In genomic region chr4:144957721-144958120, GRCm38 (mm10) we compare ENCODE assay signal across 12 mouse cellular contexts.
DNase-seq lines count a peak whose midpoint lies in the region; ATAC-seq lines count a peak whose summit lies in the region.
"Had no signal": no experiment of that assay in that cellular context is flagged by ENCODE, and none has a peak within 500 bp of the region (broad histone marks: within the 10 kb centered on the region; RNA-seq: fewer than 3 reads in every experiment).

No protein-coding gene starts in this region.

- DNase-seq in liver, embryonic 11.5 days (ENCODE audit: low spot score) = no peak
- peak; percentile 72 for DNase-seq in adrenal gland, adult 8-10 months
- peak; percentile 53 to 59 for DNase-seq in adrenal gland, postnatal 36 days
- no peak for DNase-seq in liver, embryonic 13.5 days
- DNase-seq: cerebellum, adult 9-11 months had no signal

- no peak for ATAC-seq in liver, embryonic 12.5 days
- ATAC-seq in liver, embryonic 11.5 days (replicated peaks; ENCODE audit: low FRiP score) = no peak
- ATAC-seq in liver, embryonic 13.5 days (ENCODE audit: low read depth) = no peak
- no peak for ATAC-seq in forebrain, embryonic 15.5 days (replicated peaks)
- ATAC-seq in midbrain, embryonic 13.5 days = no peak
- ATAC-seq: CD4-positive, CD25-positive, alpha-beta regulatory T cell, adult 4 months had no signal

- WGBS in liver, embryonic 12.5 days (ENCODE audit: insufficient replicate concordance) = 63% methylated on average over 2 of the region's 2 CpGs
- WGBS in liver, embryonic 11.5 days = 78% methylated on average over 2 of the region's 2 CpGs
- 72% methylated on average over 2 of the region's 2 CpGs for WGBS in liver, embryonic 13.5 days (ENCODE audit: insufficient replicate concordance)
- WGBS in forebrain, embryonic 15.5 days = 72% methylated on average over 2 of the region's 2 CpGs
- WGBS in midbrain, embryonic 13.5 days = 87% methylated on average over 2 of the region's 2 CpGs

- H3K4me1 ChIP-seq in liver, embryonic 12.5 days = peaks cover 15% of the 10 kb centered on the region; the same call in 1 of the 2 replicates
- no peaks in the 10 kb centered on the region for H3K4me1 ChIP-seq in liver, embryonic 11.5 days (replicated peaks; ENCODE audit: control insufficient read depth, insufficient read depth, low read length)
- peaks cover 13% of the 10 kb centered on the region for H3K4me1 ChIP-seq in liver, embryonic 13.5 days (replicated peaks)
- H3K4me1 ChIP-seq in forebrain, embryonic 15.5 days = no peaks in the 10 kb centered on the region
- no peaks in the 10 kb centered on the region for H3K4me1 ChIP-seq in midbrain, embryonic 13.5 days (replicated peaks)
- H3K4me1 ChIP-seq: midbrain, embryonic 12.5 days had no signal

- no peaks in the 10 kb centered on the region; the same call in 1 of the 2 replicates for H3K27me3 ChIP-seq in liver, embryonic 12.5 days (replicated peaks)
- no peaks in the 10 kb centered on the region for H3K27me3 ChIP-seq in liver, embryonic 11.5 days (replicated peaks; ENCODE audit: control insufficient read depth, insufficient read depth, low read length)
- no peaks in the 10 kb centered on the region for H3K27me3 ChIP-seq in liver, embryonic 13.5 days
- no peaks in the 10 kb centered on the region for H3K27me3 ChIP-seq in forebrain, embryonic 15.5 days
- no peaks in the 10 kb centered on the region for H3K27me3 ChIP-seq in midbrain, embryonic 13.5 days
- H3K27me3 ChIP-seq: heart, embryonic 15.5 days; midbrain, embryonic 12.5 days had no signal

- H3K36me3 ChIP-seq in liver, embryonic 12.5 days = no peaks in the 10 kb centered on the region
- H3K36me3 ChIP-seq in liver, embryonic 11.5 days (ENCODE audit: control insufficient read depth, insufficient read depth, low read length) = no peaks in the 10 kb centered on the region
- H3K36me3 ChIP-seq in liver, embryonic 13.5 days = no peaks in the 10 kb centered on the region
- no peaks in the 10 kb centered on the region for H3K36me3 ChIP-seq in forebrain, embryonic 15.5 days
- no peaks in the 10 kb centered on the region for H3K36me3 ChIP-seq in midbrain, embryonic 13.5 days
- H3K36me3 ChIP-seq: heart, embryonic 15.5 days; midbrain, embryonic 12.5 days had no signal

- H3K4me3 ChIP-seq in liver, embryonic 12.5 days = no peak overlapping the region
- H3K4me3 ChIP-seq in liver, embryonic 11.5 days (ENCODE audit: low read depth, low read length) = no peak overlapping the region
- no peak overlapping the region for H3K4me3 ChIP-seq in liver, embryonic 13.5 days (replicated peaks)
- no peak overlapping the region for H3K4me3 ChIP-seq in forebrain, embryonic 15.5 days
- H3K4me3 ChIP-seq in midbrain, embryonic 13.5 days (replicated peaks) = no peak overlapping the region
- H3K4me3 ChIP-seq: erythroblast, embryonic 14.5 days; heart, embryonic 15.5 days; midbrain, embryonic 12.5 days had no signal

- peak overlapping the region; percentile 43; the same call in 1 of the 2 replicates for H3K27ac ChIP-seq in liver, embryonic 12.5 days
- no peak overlapping the region for H3K27ac ChIP-seq in liver, embryonic 11.5 days (ENCODE audit: low read depth, low read length)
- peak overlapping the region; percentile 61 for H3K27ac ChIP-seq in liver, embryonic 13.5 days
- H3K27ac ChIP-seq in forebrain, embryonic 15.5 days (replicated peaks) = no peak overlapping the region
- H3K27ac ChIP-seq in midbrain, embryonic 13.5 days = no peak overlapping the region
- H3K27ac ChIP-seq: heart, embryonic 15.5 days; midbrain, embryonic 12.5 days had no signal

- no peak overlapping the region for H3K4me2 ChIP-seq in liver, embryonic 12.5 days
- H3K4me2 ChIP-seq in liver, embryonic 11.5 days = no peak overlapping the region
- H3K4me2 ChIP-seq in liver, embryonic 13.5 days = no peak overlapping the region
- H3K4me2 ChIP-seq in forebrain, embryonic 15.5 days (replicated peaks) = no peak overlapping the region
- H3K4me2 ChIP-seq in midbrain, embryonic 13.5 days (replicated peaks) = no peak overlapping the region
- H3K4me2 ChIP-seq: heart, embryonic 15.5 days; midbrain, embryonic 12.5 days had no signal

- no peak overlapping the region for H3K9ac ChIP-seq in liver, embryonic 12.5 days
- no peak overlapping the region for H3K9ac ChIP-seq in liver, embryonic 11.5 days (ENCODE audit: low read depth, low read length)
- no peak overlapping the region for H3K9ac ChIP-seq in liver, embryonic 13.5 days
- H3K9ac ChIP-seq in forebrain, embryonic 15.5 days (replicated peaks) = no peak overlapping the region
- no peak overlapping the region for H3K9ac ChIP-seq in midbrain, embryonic 13.5 days (replicated peaks)
- H3K9ac ChIP-seq: heart, embryonic 15.5 days; midbrain, embryonic 12.5 days had no signal

- no peaks in the 10 kb centered on the region for H3K9me3 ChIP-seq in liver, embryonic 12.5 days (replicated peaks)
- H3K9me3 ChIP-seq in liver, embryonic 11.5 days (ENCODE audit: control insufficient read depth, low read length) = no peaks in the 10 kb centered on the region
- no peaks in the 10 kb centered on the region for H3K9me3 ChIP-seq in liver, embryonic 13.5 days (replicated peaks)
- H3K9me3 ChIP-seq in forebrain, embryonic 15.5 days = no peaks in the 10 kb centered on the region
- H3K9me3 ChIP-seq in midbrain, embryonic 13.5 days = no peaks in the 10 kb centered on the region
- H3K9me3 ChIP-seq: heart, embryonic 15.5 days; midbrain, embryonic 12.5 days had no signal

Comparison
In these comparisons a context has a peak if more than half of its experiments do, and no peak if none do; other contexts are left out.
1. H3K27ac ChIP-seq: peak in liver, embryonic 12.5 days (single experiment) and liver, embryonic 13.5 days (single experiment); none in liver, embryonic 11.5 days (single experiment), forebrain, embryonic 15.5 days (single experiment) and midbrain, embryonic 13.5 days (single experiment).
2. DNase-seq: peak in adrenal gland, adult 8-10 months (single experiment) and adrenal gland, postnatal 36 days (2 of 2); none in liver, embryonic 11.5 days (single experiment) and liver, embryonic 13.5 days (single experiment).